Mouse (Mus musculus) liver, embryonic 13.5 days (tissue): ENCODE data around the gene Stk11ip. TPM values are rescaled to one million over a fixed set of nuclear protein-coding genes. Genes with fewer than 3 reads are reported as not detected.

Source experiments
- ATAC-seq: fragments of 200-750 bp; cut with Nextera tagmentation; 2 replicates; pipeline ENCODE4 v1.8.0; 2017; ENCODE audit warnings: low read depth, mild to moderate bottlenecking, moderate number of reproducible peaks, moderate library complexity
- DNase-seq: peaks from one replicate; pipeline ENCODE4 v3.0.0; 2022
- H3K27ac ChIP-seq: fragments of 300-500 bp; sonication (generic); 2 replicates; pipeline ENCODE4 v1.5.1; 2015; ENCODE audit warnings: moderate library complexity, mild to moderate bottlenecking, inconsistent platforms
- H3K27me3 ChIP-seq: fragments of 300-500 bp; sonication (generic); 2 replicates; pipeline ENCODE4 v1.6.1; 2015; ENCODE audit warnings: mild to moderate bottlenecking, inconsistent platforms
- H3K36me3 ChIP-seq: fragments of 300-500 bp; sonication (generic); 2 replicates; pipeline ENCODE4 v1.6.1; 2015; ENCODE audit warnings: mild to moderate bottlenecking, inconsistent platforms
- H3K4me1 ChIP-seq: fragments of 300-500 bp; sonication (generic); replicated peaks from 2 replicates; pipeline ENCODE4 v1.6.1; 2015; ENCODE audit warnings: inconsistent platforms
- H3K4me2 ChIP-seq: fragments of 300-500 bp; sonication (generic); 2 replicates; pipeline ENCODE4 v1.6.1; 2015; ENCODE audit warnings: inconsistent platforms, mild to moderate bottlenecking, moderate library complexity
- H3K4me3 ChIP-seq: fragments of 300-500 bp; sonication (generic); replicated peaks from 2 replicates; pipeline ENCODE4 v1.5.1; 2015; ENCODE audit warnings: mild to moderate bottlenecking, inconsistent platforms
- H3K9ac ChIP-seq: fragments of 300-500 bp; sonication (generic); 2 replicates; pipeline ENCODE4 v1.6.1; 2015; ENCODE audit warnings: mild to moderate bottlenecking, inconsistent platforms
- H3K9me3 ChIP-seq: fragments of 300-500 bp; sonication (generic); replicated peaks from 2 replicates; pipeline ENCODE4 v1.6.1; 2016; ENCODE audit warnings: inconsistent platforms
- WGBS: fragments of 180-500 bp; shearing (Covaris S2); methylation state at CpG from one replicate; pipeline ENCODE4 v1.1.7; 2015; ENCODE audit not compliant: insufficient replicate concordance; 5-methylcytosine and 5-hydroxymethylcytosine counted together
- polyA plus RNA-seq: library from polyadenylated mRNA; unstranded; fragments of >200 nt; fragmentation: Nextera tagmentation; extraction: Ambion mirVana; gene quantifications from 2 replicates; pipeline ENCODE4 v1.2.1, GENCODE M21; 2015

Gene Stk11ip
- polyA plus RNA-seq, 1 experiment from 2014 or later = 5.5 TPM

DNA sequence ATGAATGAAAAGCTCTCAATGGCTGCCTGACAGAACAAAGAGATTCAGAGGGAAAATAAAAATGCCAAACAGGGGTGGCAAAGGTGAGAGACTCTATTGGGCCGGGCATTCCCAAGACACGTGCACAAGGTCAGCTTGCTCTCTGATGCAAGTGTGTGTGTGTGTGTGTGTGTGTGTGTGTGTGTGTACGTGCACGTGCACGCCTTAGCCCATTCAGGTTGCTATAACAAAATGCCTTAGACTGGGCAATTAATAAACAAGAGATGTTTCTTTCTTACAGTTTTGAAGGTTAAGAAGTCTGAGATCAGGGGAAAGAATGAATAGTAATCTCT is 61.3 kb downstream of the Stk11ip start:
- DNase-seq = no peak
- Histone ChIP-seq H3K4me1 (no peaks in the 10 kb centered on the region), H3K4me3 (no peak overlapping the region), H3K9me3 (no peaks in the 10 kb centered on the region), H3K4me2 (no peak overlapping the region), H3K27me3 (no peaks in the 10 kb centered on the region), H3K9ac (no peak overlapping the region), H3K36me3 (no peaks in the 10 kb centered on the region), H3K27ac (no peak overlapping the region)
- ATAC-seq = no peak
- 70% methylated on average over 5 of the region's 5 CpGs for WGBS

DNA sequence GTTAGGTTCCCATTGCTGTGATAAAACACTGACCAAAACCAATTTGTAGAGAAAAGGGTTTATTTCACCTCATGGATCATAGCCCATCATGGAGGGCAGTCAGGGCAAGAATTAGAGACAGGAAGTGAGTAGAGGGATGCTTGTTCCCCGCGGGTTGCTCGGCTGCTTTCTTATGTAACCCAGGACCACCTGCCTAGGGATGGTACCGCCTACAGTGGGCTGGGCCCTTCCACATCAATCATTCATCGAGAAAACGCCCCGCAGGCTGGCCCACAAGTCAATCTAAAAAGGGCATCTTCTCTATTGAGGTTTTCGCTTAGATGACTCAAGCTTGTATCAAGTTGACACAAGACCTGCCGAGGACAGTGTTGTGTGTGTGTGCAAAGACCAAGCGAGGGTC is 61.7 kb downstream of the Stk11ip start:
- H3K4me2 ChIP-seq = no peak overlapping the region
- H3K4me1 ChIP-seq = no peaks in the 10 kb centered on the region
- ATAC-seq (no peak), DNase-seq (no peak)
- no peaks in the 10 kb centered on the region for H3K9me3 ChIP-seq
- H3K27me3 ChIP-seq = no peaks in the 10 kb centered on the region
- H3K9ac ChIP-seq = no peak overlapping the region
- H3K4me3 ChIP-seq = no peak overlapping the region
- no peak overlapping the region for H3K27ac ChIP-seq
- H3K36me3 ChIP-seq = no peaks in the 10 kb centered on the region
- WGBS = 54% methylated on average over 10 of the region's 10 CpGs

DNA sequence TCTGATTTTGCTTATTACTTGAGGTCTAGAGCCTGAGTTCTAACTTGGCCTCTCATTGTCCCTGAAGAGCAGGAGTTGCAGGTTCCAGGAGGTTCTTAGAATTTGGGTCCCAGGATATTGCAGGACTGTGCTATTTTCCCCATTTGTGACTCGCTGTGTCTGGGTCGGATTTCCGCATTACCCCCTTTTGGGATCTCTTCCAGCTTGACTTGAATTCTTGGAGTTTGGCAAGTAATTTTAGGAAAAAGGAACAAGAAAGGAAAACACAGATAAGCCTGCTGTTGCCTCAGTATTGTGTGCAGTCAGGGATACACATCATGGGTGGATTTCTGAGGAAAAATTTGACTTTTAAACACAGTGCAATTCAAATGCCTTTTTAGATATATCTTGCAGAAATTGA is 65.5 kb downstream of the Stk11ip start:
- ATAC-seq (no peak), DNase-seq (no peak)
- 75% methylated on average over 3 of the region's 3 CpGs for WGBS
- Histone ChIP-seq H3K4me1 (no peaks in the 10 kb centered on the region), H3K9ac (no peak overlapping the region), H3K9me3 (no peaks in the 10 kb centered on the region), H3K36me3 (no peaks in the 10 kb centered on the region), H3K27me3 (no peaks in the 10 kb centered on the region), H3K4me3 (no peak overlapping the region), H3K27ac (no peak overlapping the region), H3K4me2 (no peak overlapping the region)

Other genes with a start within 250 kb of the Stk11ip start
- not detected in 2 replicates for gene Resp18, start 243.1 kb upstream of the Stk11ip start, polyA plus RNA-seq
- gene Dnpep, start 203.5 kb upstream of the Stk11ip start, polyA plus RNA-seq = 53.1 and 58.0 TPM in 2 replicates
- gene Des, start 161.2 kb upstream of the Stk11ip start, polyA plus RNA-seq = 5.0 and 5.1 TPM in 2 replicates
- 10.3 and 10.7 TPM in 2 replicates for gene Speg, start 146.2 kb upstream of the Stk11ip start, polyA plus RNA-seq
- 37.1 and 41.7 TPM in 2 replicates for gene Gmppa, start 85.6 kb upstream of the Stk11ip start, polyA plus RNA-seq
- 0.14 and 0.25 TPM in 2 replicates for gene Asic4, start 71.1 kb upstream of the Stk11ip start, polyA plus RNA-seq
- gene Chpf, start 42.2 kb upstream of the Stk11ip start, polyA plus RNA-seq = 5.6 and 5.7 TPM in 2 replicates
- 0.08 and 0.10 TPM in 2 replicates for gene Tmem198, start 42.0 kb upstream of the Stk11ip start, polyA plus RNA-seq
- gene Obsl1, start 15.1 kb upstream of the Stk11ip start, polyA plus RNA-seq = 7.4 and 9.0 TPM in 2 replicates
- gene Inha, start 14.5 kb upstream of the Stk11ip start, polyA plus RNA-seq = 0.50 and 0.51 TPM in 2 replicates
- gene Slc4a3, start 24.7 kb downstream of the Stk11ip start, polyA plus RNA-seq = 0.96 and 1.2 TPM in 2 replicates